Mouse (Mus musculus): ENCODE results near the gene Samd4. TPM values are rescaled to one million over a fixed set of nuclear protein-coding genes. Genes with fewer than 3 reads are reported as not detected.
A peak's percentile ranks its signal among the peaks of the same experiment; 100 is the strongest.

The Samd4 gene
- polyA plus RNA-seq, 1 experiment from 2014 or later, result 4.6 TPM

GRCm38 (mm10) chr14:46944411-46944810, 61.8 kb downstream of the Samd4 start:
- Histone ChIP-seq H3K36me3 (replicated peaks) (no peaks in the 10 kb centered on the region), H3K27ac (replicated peaks) (no peak overlapping the region), H3K4me3 (no peak overlapping the region), H3K27me3 (replicated peaks; ENCODE audit: low read depth, poor library complexity, severe bottlenecking) (no peaks in the 10 kb centered on the region), H3K9me3 (no peaks in the 10 kb centered on the region), H3K4me1 (peaks cover 35% of the 10 kb centered on the region)
- WGBS, result 79% methylated on average over 3 of the region's 3 CpGs
- no peak for DNase-seq (ENCODE audit: low spot score)

GRCm38 (mm10) chr14:46945903-46946490, 63.3 kb downstream of the Samd4 start:
- DNase-seq (ENCODE audit: low spot score), result no peak
- no peaks in the 10 kb centered on the region for H3K9me3 ChIP-seq
- peaks cover 41% of the 10 kb centered on the region for H3K4me1 ChIP-seq
- H3K36me3 ChIP-seq (replicated peaks), result no peaks in the 10 kb centered on the region
- H3K27ac ChIP-seq (replicated peaks), result no peak overlapping the region
- 90% methylated on average over 10 of the region's 10 CpGs for WGBS
- H3K27me3 ChIP-seq (replicated peaks; ENCODE audit: low read depth, poor library complexity, severe bottlenecking), result no peaks in the 10 kb centered on the region
- H3K4me3 ChIP-seq, result no peak overlapping the region

GRCm38 (mm10) chr14:46947644-46948043, 65.0 kb downstream of the Samd4 start:
- DNase-seq (ENCODE audit: low spot score), result no peak
- H3K27me3 ChIP-seq (replicated peaks; ENCODE audit: low read depth, poor library complexity, severe bottlenecking), result no peaks in the 10 kb centered on the region
- no peak overlapping the region for H3K4me3 ChIP-seq
- no peaks in the 10 kb centered on the region for H3K36me3 ChIP-seq (replicated peaks)
- WGBS, result 89% methylated on average over 3 of the region's 3 CpGs
- peaks cover 28% of the 10 kb centered on the region for H3K4me1 ChIP-seq
- no peaks in the 10 kb centered on the region for H3K9me3 ChIP-seq
- H3K27ac ChIP-seq (replicated peaks), result no peak overlapping the region

GRCm38 (mm10) chr14:46950527-46951384, 68.1 kb downstream of the Samd4 start:
- no peaks in the 10 kb centered on the region for H3K36me3 ChIP-seq (replicated peaks)
- H3K9me3 ChIP-seq, result no peaks in the 10 kb centered on the region
- H3K4me1 ChIP-seq, result peaks cover 38% of the 10 kb centered on the region
- whole genome bisulfite sequencing, result 47% methylated on average over 11 of the region's 11 CpGs
- no peak overlapping the region for H3K4me3 ChIP-seq
- DNase-seq (ENCODE audit: low spot score), result no peak
- no peak overlapping the region for H3K27ac ChIP-seq (replicated peaks)
- no peaks in the 10 kb centered on the region for H3K27me3 ChIP-seq (replicated peaks; ENCODE audit: low read depth, poor library complexity, severe bottlenecking)

- no peak overlapping the region for H3K27ac ChIP-seq (replicated peaks)
- H3K27me3 ChIP-seq (replicated peaks; ENCODE audit: low read depth, poor library complexity, severe bottlenecking), result no peaks in the 10 kb centered on the region
- peaks cover 50% of the 10 kb centered on the region for H3K4me1 ChIP-seq
- H3K36me3 ChIP-seq (replicated peaks), result no peaks in the 10 kb centered on the region; the same call in 1 of the 2 replicates
- no peaks in the 10 kb centered on the region for H3K9me3 ChIP-seq
- H3K4me3 ChIP-seq, result no peak overlapping the region
- no peak for DNase-seq (ENCODE audit: low spot score)
- WGBS, result 86% methylated on average over 2 of the region's 2 CpGs
These were observed 69.6 kb downstream of the Samd4 start for GRCm38 (mm10) chr14:46952264-46952663.

GRCm38 (mm10) chr14:46955109-46955508, 72.5 kb downstream of the Samd4 start:
- no peak for DNase-seq (ENCODE audit: low spot score)

GRCm38 (mm10) chr14:46955574-46956043, 73.0 kb downstream of the Samd4 start:
- no peaks in the 10 kb centered on the region; the same call in 1 of the 2 replicates for H3K36me3 ChIP-seq (replicated peaks)
- no peak for DNase-seq (ENCODE audit: low spot score)
- H3K4me3 ChIP-seq, result no peak overlapping the region
- no peaks in the 10 kb centered on the region for H3K9me3 ChIP-seq
- WGBS, result 35% methylated on average over 9 of the region's 9 CpGs
- H3K27ac ChIP-seq (replicated peaks), result peak overlapping the region; percentile 31; the same call in 1 of the 2 replicates
- H3K27me3 ChIP-seq (replicated peaks; ENCODE audit: low read depth, poor library complexity, severe bottlenecking), result no peaks in the 10 kb centered on the region
- H3K4me1 ChIP-seq, result peaks cover 49% of the 10 kb centered on the region

More at GRCm38 (mm10) chr14:46955109-46955508, 72.5 kb downstream of the Samd4 start:
- Histone ChIP-seq H3K27ac (replicated peaks) (peak overlapping the region; percentile 31; the same call in 1 of the 2 replicates), H3K4me1 (peaks cover 54% of the 10 kb centered on the region), H3K9me3 (no peaks in the 10 kb centered on the region), H3K4me3 (no peak overlapping the region), H3K36me3 (replicated peaks) (no peaks in the 10 kb centered on the region; the same call in 1 of the 2 replicates), H3K27me3 (replicated peaks; ENCODE audit: low read depth, poor library complexity, severe bottlenecking) (no peaks in the 10 kb centered on the region)
- 50% methylated on average over 2 of the region's 2 CpGs for WGBS

- H3K27ac ChIP-seq (replicated peaks), result peak overlapping the region; percentile 30
- no peaks in the 10 kb centered on the region for H3K9me3 ChIP-seq
- H3K4me1 ChIP-seq, result peaks cover 43% of the 10 kb centered on the region
- WGBS, result 27% methylated on average over 7 of the region's 7 CpGs
- peak; percentile 40 for DNase-seq (ENCODE audit: low spot score)
- no peaks in the 10 kb centered on the region for H3K27me3 ChIP-seq (replicated peaks; ENCODE audit: low read depth, poor library complexity, severe bottlenecking)
- no peaks in the 10 kb centered on the region; the same call in 1 of the 2 replicates for H3K36me3 ChIP-seq (replicated peaks)
- no peak overlapping the region for H3K4me3 ChIP-seq
These were observed 73.5 kb downstream of the Samd4 start for GRCm38 (mm10) chr14:46956121-46956520.

- Histone ChIP-seq H3K4me3 (no peak overlapping the region), H3K36me3 (replicated peaks) (no peaks in the 10 kb centered on the region; the same call in 1 of the 2 replicates), H3K4me1 (peaks cover 40% of the 10 kb centered on the region), H3K9me3 (no peaks in the 10 kb centered on the region), H3K27me3 (replicated peaks; ENCODE audit: low read depth, poor library complexity, severe bottlenecking) (no peaks in the 10 kb centered on the region), H3K27ac (replicated peaks) (no peak overlapping the region)
- no peak for DNase-seq (ENCODE audit: low spot score)
- 70% methylated on average over 7 of the region's 7 CpGs for WGBS
These were observed 76.6 kb downstream of the Samd4 start for GRCm38 (mm10) chr14:46959166-46959721.

- WGBS, result 97% methylated on average over 2 of the region's 2 CpGs
- Histone ChIP-seq H3K27ac (replicated peaks) (no peak overlapping the region), H3K4me3 (no peak overlapping the region), H3K27me3 (replicated peaks; ENCODE audit: low read depth, poor library complexity, severe bottlenecking) (no peaks in the 10 kb centered on the region), H3K36me3 (replicated peaks) (no peaks in the 10 kb centered on the region; the same call in 1 of the 2 replicates), H3K9me3 (no peaks in the 10 kb centered on the region), H3K4me1 (peaks cover 45% of the 10 kb centered on the region)
- no peak for DNase-seq (ENCODE audit: low spot score)
These were observed 77.2 kb downstream of the Samd4 start for GRCm38 (mm10) chr14:46959831-46960230.

- no peak overlapping the region for H3K27ac ChIP-seq (replicated peaks)
- no peaks in the 10 kb centered on the region for H3K9me3 ChIP-seq
- no peaks in the 10 kb centered on the region for H3K27me3 ChIP-seq (replicated peaks; ENCODE audit: low read depth, poor library complexity, severe bottlenecking)
- H3K4me3 ChIP-seq, result no peak overlapping the region
- no peak for DNase-seq (ENCODE audit: low spot score)
- peaks cover 52% of the 10 kb centered on the region for H3K4me1 ChIP-seq
- 84% methylated on average over 5 of the region's 5 CpGs for WGBS
- H3K36me3 ChIP-seq (replicated peaks), result no peaks in the 10 kb centered on the region
These were observed 80.2 kb downstream of the Samd4 start for GRCm38 (mm10) chr14:46962832-46963231.

GRCm38 (mm10) chr14:46964074-46964872, 81.6 kb downstream of the Samd4 start:
- 91% methylated on average over 2 of the region's 2 CpGs for WGBS
- Histone ChIP-seq H3K4me1 (peaks cover 50% of the 10 kb centered on the region), H3K9me3 (no peaks in the 10 kb centered on the region), H3K4me3 (no peak overlapping the region), H3K36me3 (replicated peaks) (no peaks in the 10 kb centered on the region), H3K27ac (replicated peaks) (peak overlapping the region; percentile 54; the same call in 1 of the 2 replicates), H3K27me3 (replicated peaks; ENCODE audit: low read depth, poor library complexity, severe bottlenecking) (no peaks in the 10 kb centered on the region)
- DNase-seq (ENCODE audit: low spot score), result no peak

Data from embryonic facial prominence, embryonic 10.5 days (tissue).